Mouse (Mus musculus) ES-Bruce4 (cell line): ENCODE data around the gene Ptpn14.

Source experiments
- CTCF ChIP-seq: IDR thresholded peaks from one replicate; pipeline ENCODE4 v1.8.1; 2011; ENCODE audit warnings: low read depth, low read length
- POLR2A ChIP-seq: IDR thresholded peaks from one replicate; pipeline ENCODE4 v1.8.1; 2011; ENCODE audit warnings: low read length; ENCODE audit not compliant: insufficient read depth

DNA sequence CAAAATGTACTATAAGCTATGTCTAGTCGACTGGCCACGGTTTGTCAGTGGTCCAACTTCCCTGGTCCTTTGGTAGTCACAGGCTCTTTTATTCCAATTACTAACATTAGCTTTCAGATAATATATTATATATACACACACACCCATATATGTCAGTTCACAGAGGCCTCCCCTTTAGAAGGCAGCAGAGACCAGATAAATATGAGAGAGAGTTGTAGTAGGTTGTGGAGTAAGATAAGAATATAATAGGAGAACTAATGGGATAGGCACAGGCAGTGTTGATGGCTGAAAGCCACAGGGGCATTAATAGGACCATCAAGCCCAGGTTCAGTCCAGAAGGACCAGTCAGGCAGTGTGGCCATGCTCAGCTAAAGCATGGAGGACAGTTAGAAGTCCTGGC, 80.4 kb downstream of the Ptpn14 start:
- TF ChIP-seq CTCF (no peak), POLR2A (no peak)
